Mouse (Mus musculus): ENCODE results near the gene Bicra.
A peak's percentile ranks its signal among the peaks of the same experiment; 100 is the strongest.

Gene Bicra

GRCm38 (mm10) chr7:16048164-16048564 lies 443 bp upstream of the Bicra start:
- DNase-seq (ENCODE audit: low spot score in 2 of 2), result peak; percentile 98 to 99

GRCm38 (mm10) chr7:16046481-16047337 lies 1.0 kb downstream of the Bicra start:
- peak; percentile 84 to 87 for DNase-seq (ENCODE audit: low spot score in 2 of 2)

GRCm38 (mm10) chr7:16046101-16046480 lies 1.6 kb downstream of the Bicra start:
- DNase-seq (ENCODE audit: low spot score in 2 of 2), result peak; percentile 73 to 81

GRCm38 (mm10) chr7:16045538-16045937 lies 2.2 kb downstream of the Bicra start:
- DNase-seq (ENCODE audit: low spot score in 2 of 2), result no peak

- DNase-seq (ENCODE audit: low spot score in 2 of 2), result no peak
These were observed 3.2 kb downstream of the Bicra start for GRCm38 (mm10) chr7:16044531-16044930.

- no peak for DNase-seq (ENCODE audit: low spot score in 2 of 2)
These were observed 3.8 kb downstream of the Bicra start for GRCm38 (mm10) chr7:16043861-16044435.

GRCm38 (mm10) chr7:16042850-16043775 lies 4.6 kb downstream of the Bicra start:
- DNase-seq (ENCODE audit: low spot score in 2 of 2), result peak in 1 of 2 experiments; percentile 19

GRCm38 (mm10) chr7:16041208-16041607 lies 6.5 kb downstream of the Bicra start:
- no peak for DNase-seq (ENCODE audit: low spot score in 2 of 2)

GRCm38 (mm10) chr7:16039363-16039762 lies 8.4 kb downstream of the Bicra start:
- DNase-seq (ENCODE audit: low spot score in 2 of 2), result no peak

GRCm38 (mm10) chr7:16036972-16037371 lies 10.7 kb downstream of the Bicra start:
- DNase-seq (ENCODE audit: low spot score in 2 of 2), result no peak

GRCm38 (mm10) chr7:16033580-16034461 lies 13.9 kb downstream of the Bicra start:
- DNase-seq (ENCODE audit: low spot score in 2 of 2), result no peak

- DNase-seq (ENCODE audit: low spot score in 2 of 2), result no peak
These were observed 14.7 kb downstream of the Bicra start for GRCm38 (mm10) chr7:16033059-16033458.

GRCm38 (mm10) chr7:16031072-16031471 lies 16.6 kb downstream of the Bicra start:
- no peak for DNase-seq (ENCODE audit: low spot score in 2 of 2)

- DNase-seq (ENCODE audit: low spot score in 2 of 2), result peak; percentile 50 to 58
These were observed 19.4 kb downstream of the Bicra start for GRCm38 (mm10) chr7:16028102-16028927.

GRCm38 (mm10) chr7:16024603-16025222 lies 23.0 kb downstream of the Bicra start:
- no peak for DNase-seq (ENCODE audit: low spot score in 2 of 2)

GRCm38 (mm10) chr7:16019256-16020094 lies 28.2 kb downstream of the Bicra start:
- no peak for DNase-seq (ENCODE audit: low spot score in 2 of 2)

GRCm38 (mm10) chr7:16018016-16018810 lies 29.5 kb downstream of the Bicra start:
- DNase-seq (ENCODE audit: low spot score in 2 of 2), result peak; percentile 37 to 67

GRCm38 (mm10) chr7:16015384-16015783 lies 32.3 kb downstream of the Bicra start:
- DNase-seq (ENCODE audit: low spot score in 2 of 2), result no peak
